Mouse (Mus musculus): Measurements from ENCODE around the gene Efna5. TPM values are rescaled to one million over a fixed set of nuclear protein-coding genes. Genes with fewer than 3 reads are reported as not detected.

Gene Efna5
- polyA plus RNA-seq, 2 experiments from 2014 or later = 0.19 TPM; not detected in 1

GRCm38 (mm10) chr17:62744239-62744638, 136.9 kb downstream of the Efna5 start:
- no peak for ATAC-seq

- ATAC-seq = no peak
Observed at GRCm38 (mm10) chr17:62741702-62742101, 139.4 kb downstream of the Efna5 start.

GRCm38 (mm10) chr17:62741020-62741419, 140.1 kb downstream of the Efna5 start:
- no peak for ATAC-seq

- ATAC-seq = no peak
Observed at GRCm38 (mm10) chr17:62739993-62740392, 141.1 kb downstream of the Efna5 start.

GRCm38 (mm10) chr17:62737404-62737803, 143.7 kb downstream of the Efna5 start:
- ATAC-seq = no peak

- ATAC-seq = no peak
Observed at GRCm38 (mm10) chr17:62735943-62736342, 145.2 kb downstream of the Efna5 start.

- ATAC-seq = no peak
Observed at GRCm38 (mm10) chr17:62734901-62735300, 146.2 kb downstream of the Efna5 start.

- ATAC-seq = no peak
Observed at GRCm38 (mm10) chr17:62734067-62734466, 147.1 kb downstream of the Efna5 start.

DNA sequence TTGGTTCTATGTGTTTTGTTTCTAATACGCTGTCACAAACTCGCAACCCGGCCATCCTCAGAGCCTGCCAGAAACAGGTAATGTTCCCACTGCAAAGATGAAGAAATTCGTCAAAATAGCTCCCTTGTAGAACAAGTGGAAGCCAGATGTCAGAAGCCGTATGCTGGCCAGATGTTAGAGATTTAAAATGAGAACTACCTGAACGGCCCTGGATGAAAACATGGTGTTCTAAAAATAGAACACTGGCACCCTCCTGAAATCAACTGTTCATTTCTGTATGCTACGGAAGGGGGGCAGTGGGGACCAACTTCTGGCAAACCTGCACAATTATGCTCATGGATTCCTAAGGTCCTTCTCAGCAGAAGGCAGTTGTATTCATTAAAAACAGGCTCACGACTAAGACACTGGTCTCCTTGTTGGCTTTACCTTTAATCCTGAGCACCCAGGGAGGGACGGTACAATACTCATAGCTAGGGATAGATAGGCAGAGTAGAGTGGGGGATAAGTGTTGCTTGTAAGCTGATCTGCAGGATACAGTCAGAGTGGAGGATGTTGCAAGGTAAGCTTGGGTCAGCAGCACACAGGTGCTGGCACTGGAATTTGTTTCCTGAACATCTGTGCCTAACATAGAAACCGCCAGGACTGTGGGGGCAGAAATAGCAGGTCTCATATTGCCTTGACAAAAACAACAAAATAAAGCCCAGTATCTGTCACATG, 151.2 kb downstream of the Efna5 start:
- ATAC-seq = no peak

DNA sequence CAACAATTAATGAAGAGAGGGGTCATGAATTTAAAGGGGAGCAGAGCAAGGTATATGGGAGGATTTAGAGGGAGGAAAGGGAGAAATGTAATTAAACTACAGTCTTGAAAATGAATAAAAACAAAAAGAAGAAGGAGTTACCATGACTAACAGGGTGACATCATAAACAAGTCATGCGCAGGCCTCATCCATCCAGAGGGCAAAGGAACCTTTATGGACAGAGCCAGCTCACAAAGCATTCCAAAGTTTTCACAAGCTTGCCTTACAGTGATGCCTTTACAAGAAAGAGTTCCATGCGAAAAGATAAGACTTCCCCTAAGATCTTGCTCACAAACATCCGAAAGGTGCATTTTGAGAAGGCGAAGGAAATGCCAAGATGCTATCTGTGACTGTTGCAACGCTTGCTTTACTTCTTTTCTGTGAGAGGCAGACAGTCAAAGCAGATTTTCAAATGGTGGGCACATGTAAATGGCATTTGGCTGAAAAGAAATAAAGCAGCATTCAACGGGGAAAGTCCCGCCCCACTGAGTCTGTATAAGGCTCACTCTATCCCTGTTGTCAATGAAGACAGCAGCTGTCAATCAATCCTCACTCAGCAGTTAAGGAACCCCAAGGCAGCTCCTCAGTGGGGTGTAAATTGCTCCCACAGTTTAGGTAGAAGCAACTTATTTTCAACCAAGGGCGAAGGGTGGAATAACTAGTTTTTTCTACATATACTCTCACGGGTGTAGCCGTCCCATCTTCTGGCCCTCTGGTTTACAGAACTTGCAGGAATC, 152.8 kb downstream of the Efna5 start:
- ATAC-seq = no peak

- no peak for ATAC-seq
Observed at GRCm38 (mm10) chr17:62726102-62726501, 155.0 kb downstream of the Efna5 start.

- ATAC-seq = no peak
Observed at GRCm38 (mm10) chr17:62722962-62723361, 158.2 kb downstream of the Efna5 start.

DNA sequence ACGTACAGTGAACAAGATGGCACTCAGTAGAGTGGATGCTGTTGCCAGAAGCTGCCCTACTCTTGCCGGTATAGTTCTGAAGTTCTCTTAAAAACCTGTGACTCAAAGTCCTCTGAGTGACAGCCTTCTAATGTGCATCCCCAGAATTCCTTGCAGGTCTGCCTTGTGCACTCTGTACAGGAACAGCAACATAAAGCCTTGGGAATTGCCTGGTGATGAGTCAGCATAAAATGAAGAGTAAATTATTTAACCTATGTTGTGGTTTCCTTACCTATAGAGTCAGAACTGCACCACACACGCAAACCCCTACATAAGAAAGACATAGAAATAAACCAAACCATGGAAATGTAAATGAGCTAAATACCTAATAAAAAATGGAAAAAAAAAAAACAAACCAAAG, 159.5 kb downstream of the Efna5 start:
- ATAC-seq = no peak

GRCm38 (mm10) chr17:62720740-62721450, 160.2 kb downstream of the Efna5 start:
- ATAC-seq = no peak

GRCm38 (mm10) chr17:62717426-62718131, 163.5 kb downstream of the Efna5 start:
- no peak for ATAC-seq

DNA sequence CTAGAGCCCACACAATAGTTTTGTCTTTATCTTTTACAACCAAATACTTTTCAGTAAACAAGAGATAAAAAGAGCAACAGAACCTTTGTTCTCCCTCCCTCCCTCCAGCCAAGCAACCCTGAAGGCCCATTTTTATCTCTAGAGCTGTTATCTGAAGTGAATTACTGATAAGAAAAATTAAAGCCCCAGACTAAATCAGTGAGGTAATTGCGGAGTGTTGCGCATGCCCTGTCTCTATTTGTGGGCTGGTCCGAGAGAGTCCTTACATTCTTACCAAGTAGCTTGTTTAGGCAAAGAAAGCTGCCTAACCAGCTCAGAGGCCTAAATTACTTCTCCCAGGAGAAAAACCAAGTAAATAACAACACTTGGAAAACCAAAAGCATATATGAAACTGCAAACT, 167.7 kb downstream of the Efna5 start:
- no peak for ATAC-seq

- no peak for ATAC-seq
Observed at GRCm38 (mm10) chr17:62706418-62706817, 174.7 kb downstream of the Efna5 start.

DNA sequence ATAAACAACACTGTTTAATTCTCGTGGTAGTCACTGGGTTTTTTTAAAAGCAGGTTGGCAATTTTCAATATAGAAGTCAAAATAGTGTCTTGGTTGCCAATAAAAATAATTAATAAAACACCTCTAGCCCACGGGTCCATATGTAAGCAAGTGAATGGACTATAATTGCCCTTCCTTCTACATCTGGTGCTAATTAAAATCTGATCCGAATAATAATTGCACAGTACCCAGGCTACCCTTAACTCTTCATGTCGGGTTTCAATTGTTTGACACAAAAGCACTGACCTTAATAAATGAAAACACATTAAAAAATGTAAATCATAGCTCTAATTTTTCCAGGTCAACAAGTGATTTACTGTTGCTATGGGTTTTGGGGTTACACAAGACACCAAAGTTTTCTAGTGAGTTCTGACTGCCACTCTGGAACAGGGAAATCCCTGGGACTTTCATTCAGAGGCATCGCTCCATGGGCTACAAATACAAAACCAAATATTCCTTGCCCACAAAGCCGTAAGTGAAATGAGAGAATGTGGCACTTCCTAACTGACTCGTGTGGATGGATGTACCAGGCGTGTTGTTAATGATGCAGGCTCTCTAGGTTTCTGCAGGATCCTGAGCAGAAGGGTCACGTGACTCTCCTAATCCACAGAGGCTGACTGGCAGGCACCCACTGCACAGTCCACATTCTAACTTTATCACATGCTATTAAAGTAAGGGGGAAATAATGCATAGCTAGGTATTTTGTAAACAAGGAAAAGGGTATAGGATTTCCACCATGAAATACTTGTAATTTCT, 178.9 kb downstream of the Efna5 start:
- ATAC-seq = no peak

DNA sequence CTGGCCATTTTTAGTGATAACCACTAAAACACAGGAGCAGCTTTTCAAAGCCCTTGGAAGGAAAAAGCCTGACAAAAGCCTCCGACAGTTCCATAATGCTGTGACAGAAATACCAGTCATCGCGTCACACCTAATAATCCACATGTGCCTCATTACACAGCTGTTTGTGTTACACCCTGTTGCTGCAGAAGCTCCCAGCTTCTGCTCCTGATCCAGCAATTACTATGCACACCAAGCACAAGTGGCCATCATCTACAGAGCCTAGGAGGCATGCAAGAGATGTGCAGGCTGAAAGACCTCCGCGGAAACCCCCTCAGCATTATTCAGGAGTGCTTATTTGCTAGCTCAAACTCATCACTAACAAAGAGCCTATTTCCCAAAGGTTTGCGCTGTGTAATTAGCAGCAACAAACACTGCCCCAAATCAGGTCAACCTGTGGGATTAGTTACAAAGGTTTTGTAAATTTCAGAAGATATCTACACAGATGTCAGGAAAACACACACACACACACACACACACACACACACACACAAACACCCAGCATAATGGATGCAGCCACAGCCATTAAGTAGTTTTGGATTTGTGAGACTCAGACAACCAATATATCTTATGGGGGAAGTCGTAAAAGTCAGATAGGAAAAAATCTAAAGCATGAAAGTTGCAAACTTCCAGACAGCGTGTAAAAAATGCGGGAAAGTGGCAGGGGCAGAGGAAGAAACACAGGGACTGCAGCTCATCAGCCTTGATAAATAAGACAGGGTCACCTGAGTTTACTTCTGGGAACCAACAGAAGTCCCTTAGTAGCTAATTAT, 180.1 kb downstream of the Efna5 start:
- no peak for ATAC-seq

GRCm38 (mm10) chr17:62694958-62695437, 186.1 kb downstream of the Efna5 start:
- no peak for ATAC-seq

DNA sequence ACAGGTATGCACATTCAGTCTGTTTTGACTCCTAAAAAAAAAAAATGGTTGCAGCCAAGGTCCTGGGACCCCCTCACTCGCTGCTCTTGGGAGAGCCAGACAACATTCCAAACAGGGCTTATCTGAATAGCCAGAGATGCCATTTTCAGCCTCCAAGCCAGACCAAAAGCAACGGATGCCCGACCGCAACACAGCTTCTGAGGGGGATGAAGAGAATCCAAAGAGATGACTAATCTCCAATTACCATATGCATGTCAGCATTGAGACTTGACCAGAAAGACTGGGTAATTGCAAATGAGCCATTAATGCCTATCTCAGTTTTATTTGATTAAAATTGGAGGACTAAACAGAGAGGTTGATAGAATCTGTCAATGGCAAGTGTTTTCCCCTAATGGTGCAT, 188.9 kb downstream of the Efna5 start:
- no peak for ATAC-seq

Data from activated CD4-positive, CD25-positive, alpha-beta regulatory T cell, adult 4 months (primary cell).